Mouse (Mus musculus): ENCODE results near the gene Eef1akmt4. TPM values are rescaled to one million over a fixed set of nuclear protein-coding genes. Genes with fewer than 3 reads are reported as not detected.

The Eef1akmt4 gene
- polyA plus RNA-seq, 1 experiment: 24.0 TPM

DNA sequence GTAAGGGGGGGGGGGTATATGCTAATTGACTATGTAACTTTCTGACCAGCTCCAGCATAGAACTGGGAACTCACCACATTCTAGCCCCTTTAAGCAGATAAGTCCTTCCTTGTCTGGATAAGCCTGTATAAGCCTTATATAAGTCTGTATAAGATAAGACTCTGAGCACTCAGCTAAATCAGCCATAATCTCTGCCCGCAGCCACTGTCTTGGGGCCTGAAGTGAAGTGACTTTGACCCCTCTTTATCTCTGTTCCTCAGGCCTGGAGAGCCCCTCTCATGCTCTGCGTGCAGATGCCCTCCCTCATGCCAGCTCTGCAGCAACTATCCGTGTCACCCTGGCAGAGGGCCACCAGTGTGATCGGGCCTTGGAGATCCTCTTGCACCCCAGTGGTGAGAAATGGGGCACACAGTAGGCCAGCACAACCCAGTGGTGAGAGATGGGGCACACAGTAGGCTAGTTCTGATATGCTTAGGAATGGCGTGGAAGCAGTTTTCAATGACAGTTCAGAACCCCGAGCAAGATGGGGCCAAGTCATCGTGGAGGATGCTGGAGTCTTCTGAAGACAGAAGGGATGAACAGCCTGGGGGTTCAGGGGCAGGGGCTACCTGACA lies 16.2 kb upstream of the Eef1akmt4 start:
- Histone ChIP-seq H3K4me1 (replicated peaks; ENCODE audit: control insufficient read depth, insufficient read depth, low read length) (no peaks in the 10 kb centered on the region), H3K27me3 (ENCODE audit: control insufficient read depth, insufficient read depth, low read length) (peaks cover 19% of the 10 kb centered on the region), H3K4me3 (ENCODE audit: control insufficient read depth, insufficient read depth, low read length) (no peak overlapping the region), H3K36me3 (ENCODE audit: control insufficient read depth, insufficient read depth, low read length) (no peaks in the 10 kb centered on the region), H3K27ac (ENCODE audit: control insufficient read depth, insufficient read depth, low read length) (no peak overlapping the region)
- 90% methylated on average over 7 of the region's 7 CpGs for WGBS
- no peak for DNase-seq
- no peak for TF ChIP-seq POLR2A (IDR thresholded peaks at IDR 0.05; ENCODE audit: control insufficient read depth, extremely low read depth, insufficient read depth, low read length, poor library complexity)
- TF ChIP-seq CTCF (IDR thresholded peaks at IDR 0.05; ENCODE audit: borderline replicate concordance, control insufficient read depth, extremely low read depth, insufficient read depth, low read length, poor library complexity): no peak

DNA sequence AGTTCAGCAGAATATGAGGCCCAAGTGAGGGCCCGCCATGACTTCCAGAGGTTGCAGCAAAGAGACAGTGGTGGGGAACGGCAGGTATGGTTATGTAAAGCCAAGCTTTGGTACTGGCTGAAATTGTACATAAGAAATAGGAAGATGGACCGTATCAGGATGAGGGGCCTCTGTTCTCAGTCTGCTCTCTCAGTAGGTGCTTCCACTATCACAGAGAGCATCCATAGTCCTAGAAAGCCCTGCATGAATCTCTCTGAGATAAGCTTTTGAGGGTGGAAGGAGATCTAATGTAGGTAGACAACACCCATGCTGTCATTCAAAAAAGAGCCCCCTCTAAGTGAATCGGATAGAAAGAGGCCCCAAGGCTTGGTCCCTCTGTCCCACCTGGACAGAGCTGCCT lies 15.7 kb upstream of the Eef1akmt4 start:
- WGBS: 92% methylated on average over 4 of the region's 4 CpGs
- H3K4me1 ChIP-seq (replicated peaks; ENCODE audit: control insufficient read depth, insufficient read depth, low read length): no peaks in the 10 kb centered on the region
- no peak for DNase-seq
- no peak overlapping the region for H3K4me3 ChIP-seq (ENCODE audit: control insufficient read depth, insufficient read depth, low read length)
- H3K27me3 ChIP-seq (ENCODE audit: control insufficient read depth, insufficient read depth, low read length): peaks cover 14% of the 10 kb centered on the region
- TF ChIP-seq POLR2A (IDR thresholded peaks at IDR 0.05; ENCODE audit: control insufficient read depth, extremely low read depth, insufficient read depth, low read length, poor library complexity) (no peak), CTCF (IDR thresholded peaks at IDR 0.05; ENCODE audit: borderline replicate concordance, control insufficient read depth, extremely low read depth, insufficient read depth, low read length, poor library complexity) (no peak)
- H3K27ac ChIP-seq (ENCODE audit: control insufficient read depth, insufficient read depth, low read length): no peak overlapping the region
- no peaks in the 10 kb centered on the region for H3K36me3 ChIP-seq (ENCODE audit: control insufficient read depth, insufficient read depth, low read length)

DNA sequence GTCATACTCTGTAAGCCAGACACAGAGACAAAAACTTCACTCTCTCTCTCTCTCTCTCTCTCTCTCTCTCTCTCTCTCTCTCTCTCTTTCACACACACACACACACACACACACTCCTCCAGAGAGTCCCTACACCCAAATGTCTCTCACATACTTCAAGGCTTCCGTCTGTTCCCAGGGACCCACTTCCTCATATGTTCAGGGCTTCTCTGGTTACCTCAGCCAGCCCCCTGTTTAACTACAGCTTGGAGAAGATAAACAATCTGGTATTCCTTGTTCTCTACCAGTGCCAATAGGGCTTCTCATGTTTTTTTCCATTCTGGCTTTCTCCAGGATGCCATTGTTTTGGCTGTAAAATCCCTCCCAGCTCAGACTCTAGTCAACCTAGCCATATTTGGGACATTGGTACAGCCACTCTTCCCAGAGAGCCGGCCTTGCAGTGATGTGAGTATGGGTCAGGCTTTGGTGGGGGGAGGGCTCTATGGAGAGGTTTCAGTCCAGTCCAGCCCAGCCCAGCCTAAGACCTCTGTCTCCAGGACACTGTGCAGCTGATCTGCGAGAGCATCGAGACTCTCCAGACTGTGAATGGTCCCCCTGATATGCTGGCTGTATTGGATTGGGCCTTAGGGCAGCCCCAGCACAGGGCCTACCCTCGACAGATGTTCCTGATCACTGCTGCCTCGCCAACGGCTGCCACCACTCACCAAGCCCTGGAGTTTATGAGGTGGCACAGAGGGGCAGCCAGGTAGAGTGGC lies 14.5 kb upstream of the Eef1akmt4 start:
- no peak for TF ChIP-seq POLR2A (IDR thresholded peaks at IDR 0.05; ENCODE audit: control insufficient read depth, extremely low read depth, insufficient read depth, low read length, poor library complexity)
- TF ChIP-seq CTCF (IDR thresholded peaks at IDR 0.05; ENCODE audit: borderline replicate concordance, control insufficient read depth, extremely low read depth, insufficient read depth, low read length, poor library complexity): no peak
- H3K27ac ChIP-seq (ENCODE audit: control insufficient read depth, insufficient read depth, low read length): no peak overlapping the region
- DNase-seq: no peak
- H3K4me3 ChIP-seq (ENCODE audit: control insufficient read depth, insufficient read depth, low read length): no peak overlapping the region
- no peaks in the 10 kb centered on the region for H3K4me1 ChIP-seq (replicated peaks; ENCODE audit: control insufficient read depth, insufficient read depth, low read length)
- peaks cover 3% of the 10 kb centered on the region for H3K27me3 ChIP-seq (ENCODE audit: control insufficient read depth, insufficient read depth, low read length)
- 75% methylated on average over 7 of the region's 7 CpGs for WGBS
- no peaks in the 10 kb centered on the region for H3K36me3 ChIP-seq (ENCODE audit: control insufficient read depth, insufficient read depth, low read length)

DNA sequence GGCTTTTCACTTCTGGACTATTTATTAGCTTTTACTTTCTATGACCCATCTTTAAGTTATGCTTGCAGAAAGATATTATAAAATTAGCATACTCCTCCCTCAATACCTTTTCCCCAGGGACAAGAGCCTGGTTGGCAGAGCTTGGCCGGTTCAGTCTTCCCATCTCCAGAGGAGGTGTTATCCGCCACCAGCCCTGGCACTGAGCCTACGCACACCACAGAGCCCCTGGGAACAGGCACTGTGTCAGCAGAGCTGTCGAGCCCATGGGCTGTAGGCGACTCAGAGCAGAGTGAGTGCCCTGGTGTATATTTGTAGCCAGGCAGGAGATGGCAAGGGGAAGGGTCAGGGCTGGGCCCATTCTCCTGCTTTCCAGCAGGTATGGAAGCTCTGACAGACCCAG lies 10.9 kb upstream of the Eef1akmt4 start:
- no peak for DNase-seq
- no peak overlapping the region for H3K4me3 ChIP-seq (ENCODE audit: control insufficient read depth, insufficient read depth, low read length)
- WGBS: 90% methylated on average over 5 of the region's 5 CpGs
- no peak overlapping the region for H3K27ac ChIP-seq (ENCODE audit: control insufficient read depth, insufficient read depth, low read length)
- H3K4me1 ChIP-seq (replicated peaks; ENCODE audit: control insufficient read depth, insufficient read depth, low read length): no peaks in the 10 kb centered on the region
- H3K36me3 ChIP-seq (ENCODE audit: control insufficient read depth, insufficient read depth, low read length): peaks cover 2% of the 10 kb centered on the region
- TF ChIP-seq POLR2A (IDR thresholded peaks at IDR 0.05; ENCODE audit: control insufficient read depth, extremely low read depth, insufficient read depth, low read length, poor library complexity) (no peak), CTCF (IDR thresholded peaks at IDR 0.05; ENCODE audit: borderline replicate concordance, control insufficient read depth, extremely low read depth, insufficient read depth, low read length, poor library complexity) (no peak)
- H3K27me3 ChIP-seq (ENCODE audit: control insufficient read depth, insufficient read depth, low read length): no peaks in the 10 kb centered on the region

DNA sequence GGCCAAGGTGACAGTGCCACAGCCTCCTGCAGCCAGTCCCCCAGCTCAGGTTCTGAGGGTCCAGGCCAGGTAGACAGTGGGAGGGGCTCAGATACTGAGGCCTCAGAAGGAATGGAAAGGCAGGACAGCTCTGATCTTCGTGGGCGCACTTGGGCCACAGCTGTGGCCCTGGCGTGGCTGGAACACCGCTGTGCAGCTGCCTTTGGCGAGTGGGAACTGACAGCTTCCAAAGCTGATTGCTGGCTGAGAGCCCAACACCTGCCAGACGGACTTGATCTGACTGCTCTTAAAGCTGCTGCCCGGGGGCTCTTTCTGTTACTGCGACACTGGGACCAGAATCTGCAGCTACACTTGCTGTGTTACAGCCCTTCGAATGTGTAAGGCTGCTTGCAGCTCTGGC lies 6.7 kb upstream of the Eef1akmt4 start:
- WGBS: 77% methylated on average over 9 of the region's 9 CpGs

DNA sequence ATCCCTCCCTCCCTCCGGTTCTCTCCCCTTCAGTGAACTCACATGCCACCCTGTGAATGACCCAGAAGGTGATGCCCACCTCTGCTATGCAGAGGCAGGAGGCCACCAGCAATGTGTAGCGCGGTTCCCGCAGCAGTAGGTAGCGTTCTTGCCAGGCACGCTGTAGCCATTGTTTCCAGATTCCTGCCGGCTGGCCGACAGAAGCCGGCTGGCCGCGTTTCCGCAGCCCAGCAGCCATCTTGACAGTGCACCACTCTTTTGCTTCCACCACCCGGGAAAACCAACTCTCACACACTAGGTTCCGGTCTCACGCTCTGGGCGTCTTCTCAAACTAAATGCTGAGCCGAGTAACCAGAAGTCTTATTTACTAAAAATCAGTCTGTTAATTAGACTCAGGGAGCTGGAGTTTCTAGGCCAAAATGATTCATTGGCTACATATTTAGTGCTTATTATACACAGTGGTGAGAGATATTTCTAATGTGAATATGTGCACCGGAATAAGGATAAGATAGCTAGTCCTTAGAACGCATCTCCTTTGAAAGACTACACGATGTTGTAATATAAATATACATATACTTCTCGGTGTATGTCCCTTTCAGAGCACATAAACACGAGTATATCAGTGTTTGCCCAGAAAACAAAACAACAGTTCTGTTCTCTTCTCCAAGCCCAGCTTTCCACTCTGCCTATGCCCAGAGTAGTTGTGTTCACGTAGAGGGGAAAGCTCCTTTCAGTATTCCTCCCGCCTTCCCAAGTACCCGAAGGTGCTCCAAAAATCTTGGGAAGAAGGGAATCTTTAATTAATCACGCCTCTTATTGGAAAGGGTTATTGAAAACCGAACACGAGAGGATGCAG lies 664 bp upstream of the Eef1akmt4 start:
- DNase-seq: peak; percentile 75
- no peak overlapping the region for H3K27ac ChIP-seq (ENCODE audit: control insufficient read depth, insufficient read depth, low read length)

More for the DNA sequence above, 6.7 kb upstream of the Eef1akmt4 start:
- Histone ChIP-seq H3K27ac (ENCODE audit: control insufficient read depth, insufficient read depth, low read length) (no peak overlapping the region), H3K4me1 (replicated peaks; ENCODE audit: control insufficient read depth, insufficient read depth, low read length) (no peaks in the 10 kb centered on the region), H3K27me3 (ENCODE audit: control insufficient read depth, insufficient read depth, low read length) (no peaks in the 10 kb centered on the region), H3K4me3 (ENCODE audit: control insufficient read depth, insufficient read depth, low read length) (no peak overlapping the region), H3K36me3 (ENCODE audit: control insufficient read depth, insufficient read depth, low read length) (peaks cover 11% of the 10 kb centered on the region)
- no peak for DNase-seq
- TF ChIP-seq CTCF (IDR thresholded peaks at IDR 0.05; ENCODE audit: borderline replicate concordance, control insufficient read depth, extremely low read depth, insufficient read depth, low read length, poor library complexity) (no peak), POLR2A (IDR thresholded peaks at IDR 0.05; ENCODE audit: control insufficient read depth, extremely low read depth, insufficient read depth, low read length, poor library complexity) (no peak)

More for the DNA sequence above, 664 bp upstream of the Eef1akmt4 start:
- peak overlapping the region; percentile 94 for H3K4me3 ChIP-seq (ENCODE audit: control insufficient read depth, insufficient read depth, low read length)
- H3K27me3 ChIP-seq (ENCODE audit: control insufficient read depth, insufficient read depth, low read length): no peaks in the 10 kb centered on the region
- under 1% methylated on average over 28 of the region's 28 CpGs for WGBS
- peaks cover 7% of the 10 kb centered on the region for H3K36me3 ChIP-seq (ENCODE audit: control insufficient read depth, insufficient read depth, low read length)
- H3K4me1 ChIP-seq (replicated peaks; ENCODE audit: control insufficient read depth, insufficient read depth, low read length): peaks cover 8% of the 10 kb centered on the region
- TF ChIP-seq CTCF (IDR thresholded peaks at IDR 0.05; ENCODE audit: borderline replicate concordance, control insufficient read depth, extremely low read depth, insufficient read depth, low read length, poor library complexity): 0 out of 2 replicates have a peak, but pooled peaks have one; percentile 14
- TF ChIP-seq POLR2A (IDR thresholded peaks at IDR 0.05; ENCODE audit: control insufficient read depth, extremely low read depth, insufficient read depth, low read length, poor library complexity): peak; percentile 81
